Mouse (Mus musculus) ZHBTc4 (cell line): ENCODE data around the gene Cox4i1.
A peak's percentile ranks its signal among the peaks of the same experiment; 100 is the strongest.

Experiments
- DNase-seq: peaks from one replicate; pipeline ENCODE4 v3.0.0-alpha.2; 2011; ENCODE audit warnings: low read depth, low spot score

Cox4i1 gene

DNA sequence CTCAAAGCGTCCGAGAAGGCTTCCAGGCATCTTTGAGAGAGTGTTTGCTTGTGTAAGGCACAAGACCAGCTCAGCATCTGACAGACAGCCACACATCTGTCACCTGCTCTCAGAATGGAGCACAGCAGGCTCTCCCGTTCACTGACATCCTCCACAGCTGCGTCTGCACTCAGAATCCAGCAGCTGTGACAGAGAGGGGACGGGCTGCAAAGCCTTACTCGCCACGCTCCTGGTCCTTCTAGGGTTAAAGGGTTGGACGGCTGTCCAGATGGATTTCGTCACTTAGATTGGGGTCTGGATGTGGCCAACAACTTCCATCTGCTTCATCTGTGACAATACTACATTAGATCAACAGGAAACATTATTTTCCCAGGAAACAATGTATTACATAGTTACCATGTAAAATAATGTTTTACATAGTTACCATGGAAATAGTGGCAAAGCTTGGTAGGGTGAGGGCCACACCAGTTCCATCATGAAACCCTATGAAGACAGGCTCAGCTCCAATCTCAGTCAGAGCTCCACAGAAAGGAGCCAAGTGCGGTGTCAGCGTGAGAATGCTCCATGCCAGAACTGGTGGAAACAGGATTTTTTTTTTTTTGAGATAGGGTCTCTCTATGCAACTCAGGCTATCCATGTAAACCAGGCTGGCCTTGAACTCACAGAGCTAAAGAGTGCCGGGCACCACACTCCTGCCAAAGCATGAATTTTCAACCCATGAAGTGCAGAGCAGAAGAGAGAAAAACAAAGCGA is 28.6 kb downstream of the Cox4i1 start:
- no peak for DNase-seq

DNA sequence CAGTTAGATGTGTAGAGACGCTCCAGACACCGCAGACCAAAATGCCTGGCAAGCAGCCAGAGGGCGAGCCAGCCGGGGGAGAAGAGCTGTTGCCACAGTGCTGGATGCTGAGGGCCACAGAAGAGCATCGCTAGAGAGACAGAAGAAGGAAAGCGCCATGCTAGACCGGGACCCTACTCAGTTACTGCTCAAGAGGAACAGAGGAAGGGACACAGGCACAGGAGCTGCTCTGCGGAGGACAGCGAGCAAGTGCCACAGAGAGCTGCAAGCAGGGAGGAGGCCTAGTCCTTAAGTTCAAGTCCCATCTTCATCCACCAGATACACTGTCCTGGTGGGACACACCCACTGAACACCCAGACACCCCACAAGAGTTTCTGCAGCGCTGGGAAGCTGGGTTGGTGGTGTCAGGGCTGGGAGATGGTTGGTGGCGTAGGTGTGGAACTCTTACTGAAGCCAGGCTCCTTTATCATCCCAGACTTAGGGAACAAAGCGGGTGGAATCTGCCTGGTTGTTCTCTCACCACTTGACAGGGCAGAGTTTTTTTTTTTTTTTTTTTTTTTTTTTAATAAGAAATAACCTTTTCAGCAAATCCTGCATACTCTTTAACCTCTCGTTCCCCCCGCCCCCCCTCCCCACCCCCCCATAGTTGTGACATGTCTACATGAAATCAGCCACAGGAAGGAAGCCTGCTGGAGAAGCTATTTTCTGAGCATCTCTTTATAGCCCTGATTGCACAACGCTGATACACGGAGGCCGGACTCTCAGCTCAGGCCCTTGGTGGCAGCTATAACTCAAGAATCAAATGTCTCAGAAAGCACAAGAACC is 29.3 kb downstream of the Cox4i1 start:
- no peak for DNase-seq

DNA sequence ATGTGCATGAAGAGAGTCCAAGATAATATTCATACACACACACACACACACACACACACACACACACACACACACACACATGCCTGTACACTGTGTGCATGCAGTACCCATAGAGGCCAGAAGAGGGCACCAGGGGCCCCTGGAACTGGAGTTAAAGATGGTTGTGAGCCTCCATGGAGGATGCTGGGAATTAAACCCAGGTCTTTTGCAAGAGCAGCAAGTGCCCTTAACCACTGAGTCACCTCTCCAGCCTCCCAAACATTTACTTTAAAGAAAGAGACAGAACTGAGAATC is 29.9 kb downstream of the Cox4i1 start:
- peak; percentile 68 for DNase-seq

DNA sequence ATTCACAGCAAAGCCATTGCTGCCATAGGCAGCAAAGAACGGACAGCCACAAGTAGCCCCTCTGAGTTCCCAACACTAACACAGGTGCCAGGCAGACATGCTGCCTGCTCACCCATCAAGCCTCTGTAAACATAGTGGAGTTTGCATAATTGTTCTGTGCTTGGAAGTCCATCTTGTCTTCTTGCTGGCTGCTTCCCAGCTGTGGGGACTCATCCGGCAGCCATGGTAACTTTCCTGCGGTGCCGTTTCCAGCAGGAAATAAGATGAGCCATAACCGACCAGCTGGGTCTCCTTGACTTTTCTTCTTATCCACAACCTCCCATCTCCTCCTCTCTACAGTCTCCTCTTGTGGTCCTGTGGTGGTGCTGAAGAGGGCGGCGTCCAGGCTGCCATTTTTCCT is 30.4 kb downstream of the Cox4i1 start:
- no peak for DNase-seq

DNA sequence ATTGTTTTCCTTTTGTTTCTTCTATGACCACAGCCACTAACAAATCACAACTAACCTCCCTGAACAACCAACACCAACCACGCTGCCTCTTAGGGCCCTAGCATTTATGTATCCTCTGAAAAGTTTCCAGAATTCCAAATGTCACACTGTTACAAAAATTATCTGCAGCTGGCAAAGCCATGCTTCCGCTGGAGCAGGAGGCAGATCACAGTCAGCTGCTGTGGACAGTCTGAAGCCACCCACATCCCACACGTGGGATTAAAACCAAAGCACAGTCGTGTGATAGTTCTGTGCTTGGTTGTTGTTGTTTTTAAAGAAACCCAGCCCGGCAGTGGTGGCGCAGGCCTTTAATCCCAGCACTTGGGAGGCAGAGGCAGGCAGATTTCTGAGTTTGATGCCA is 31.1 kb downstream of the Cox4i1 start:
- no peak for DNase-seq

DNA sequence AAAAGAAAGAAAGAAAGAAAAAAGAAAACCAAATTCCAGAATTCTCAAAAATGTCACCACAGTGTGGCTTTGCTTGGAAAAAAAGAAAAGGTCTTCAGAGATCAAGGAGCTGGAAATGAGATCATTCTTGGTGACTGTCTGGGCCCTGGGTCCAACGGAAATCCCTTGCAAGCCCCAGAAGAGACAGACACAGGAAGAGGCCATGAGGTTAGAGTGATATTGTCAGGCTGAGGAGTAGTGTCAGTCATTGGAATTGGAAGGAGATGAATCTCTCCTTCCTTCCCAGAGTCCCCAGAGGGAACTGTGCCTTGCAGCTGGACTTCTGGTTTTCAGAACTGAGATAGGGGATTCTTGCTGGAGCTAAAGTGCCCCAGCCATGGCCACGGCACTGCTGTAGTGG is 31.5 kb downstream of the Cox4i1 start:
- DNase-seq: no peak

DNA sequence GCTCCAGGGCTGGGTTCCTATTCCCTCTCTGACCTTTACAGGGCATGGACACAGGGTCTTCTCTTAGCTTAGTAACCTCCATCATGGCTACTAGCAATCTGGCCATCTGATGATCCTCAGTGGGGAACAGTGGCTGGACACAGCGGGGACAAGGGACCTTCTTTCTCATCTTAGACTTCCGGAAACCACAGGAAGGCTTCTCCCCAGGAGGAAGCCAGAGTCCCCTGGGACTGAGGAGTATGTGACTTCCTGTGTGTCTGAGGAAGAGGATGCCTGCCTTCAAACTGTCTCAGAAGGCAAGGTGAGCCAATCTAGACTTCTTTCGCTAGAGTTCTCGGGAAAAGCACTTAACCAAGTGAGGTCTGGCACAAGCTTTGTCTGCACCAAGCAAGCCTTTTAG is 32.0 kb downstream of the Cox4i1 start:
- DNase-seq: no peak

DNA sequence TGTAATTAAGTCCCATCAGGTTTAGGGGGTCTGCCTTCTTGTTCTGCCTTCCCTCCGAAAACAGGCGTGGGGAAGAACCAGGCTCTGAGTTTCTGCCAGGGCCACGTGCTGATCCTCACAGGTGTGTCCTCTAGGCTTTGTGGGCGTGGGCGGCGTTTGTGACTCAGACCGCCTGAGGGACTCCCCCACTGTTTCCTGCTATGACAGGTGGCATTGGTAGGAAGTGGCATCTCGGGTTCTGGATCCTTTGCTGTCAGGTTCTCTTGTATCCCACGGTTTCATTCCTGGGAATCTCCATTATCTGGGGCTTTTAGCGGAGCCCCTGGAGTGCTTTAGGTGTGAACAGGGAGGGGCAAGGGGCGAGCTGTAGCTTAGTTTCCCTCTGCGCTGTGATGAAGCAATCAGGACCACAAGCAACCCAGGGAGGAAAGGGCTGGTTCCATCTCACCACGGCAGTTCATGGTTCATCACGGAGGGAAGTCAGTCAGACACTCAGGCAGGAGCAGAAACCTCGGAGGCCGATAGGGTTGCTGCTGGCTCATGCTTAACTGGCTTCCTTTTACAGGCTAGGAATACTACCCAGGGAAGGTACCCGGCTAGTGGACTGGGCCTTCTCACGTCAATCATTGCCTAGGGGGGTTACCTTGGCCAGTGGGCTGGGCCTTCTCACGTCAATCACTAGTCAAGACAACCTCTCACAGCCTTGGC is 33.9 kb downstream of the Cox4i1 start:
- no peak for DNase-seq

DNA sequence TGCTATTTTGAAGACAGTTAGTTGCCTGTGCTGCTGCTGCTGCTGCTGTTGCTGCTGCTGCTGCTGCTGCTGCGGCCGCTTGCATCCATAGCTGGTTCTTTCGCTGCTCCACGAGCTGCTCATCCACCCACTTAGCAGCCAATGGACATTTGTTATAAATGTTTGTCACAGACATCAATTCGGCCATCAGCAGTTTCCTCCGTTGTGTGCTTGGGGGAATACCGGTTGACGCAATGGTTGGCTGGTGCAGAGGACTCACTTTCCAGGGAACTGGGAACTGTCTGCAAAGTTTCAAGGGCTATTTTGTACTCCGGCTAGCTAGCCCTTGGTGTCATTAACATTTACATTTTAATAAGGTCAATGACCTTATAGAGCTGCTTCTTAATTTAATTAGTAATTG is 36.2 kb downstream of the Cox4i1 start:
- DNase-seq: no peak

DNA sequence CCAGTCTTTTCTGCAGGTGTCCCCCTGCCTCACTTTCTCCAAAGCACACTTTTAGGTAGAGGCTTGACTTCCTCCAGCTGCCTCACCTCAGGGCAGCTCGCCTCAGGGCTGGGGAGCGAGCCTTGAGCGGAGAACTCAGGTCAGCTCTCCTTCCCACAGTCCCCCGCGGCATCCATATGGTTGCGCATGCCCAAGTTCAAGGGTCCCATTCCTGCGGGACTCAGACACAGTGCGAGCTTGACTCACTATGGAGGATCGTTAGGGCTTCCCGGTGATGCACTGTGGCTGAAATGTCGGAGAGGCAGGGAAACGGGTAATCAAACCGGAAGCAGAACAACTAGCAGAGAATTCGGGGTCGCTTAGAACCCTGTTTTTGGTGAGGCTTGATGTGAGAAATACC is 37.1 kb downstream of the Cox4i1 start:
- DNase-seq: peak; percentile 44

DNA sequence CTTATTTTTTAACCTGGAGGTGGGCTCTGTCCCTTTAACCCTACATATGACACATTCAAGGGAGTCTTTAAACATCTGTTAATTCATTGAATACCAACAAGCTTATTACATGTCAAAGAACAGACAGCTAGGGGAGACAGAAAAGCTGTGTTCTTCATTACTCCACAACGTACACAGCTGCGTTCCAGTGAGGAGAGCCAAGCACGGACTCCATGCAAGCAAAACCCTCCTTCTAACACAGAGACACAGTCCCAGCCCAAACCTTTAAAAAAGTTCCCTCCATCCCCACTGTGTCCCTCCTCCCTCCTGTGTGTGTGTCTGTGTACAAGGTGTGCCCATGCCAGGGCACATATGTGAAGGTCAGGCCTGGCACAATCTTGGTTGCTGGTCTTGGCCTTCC is 38.2 kb downstream of the Cox4i1 start:
- no peak for DNase-seq

DNA sequence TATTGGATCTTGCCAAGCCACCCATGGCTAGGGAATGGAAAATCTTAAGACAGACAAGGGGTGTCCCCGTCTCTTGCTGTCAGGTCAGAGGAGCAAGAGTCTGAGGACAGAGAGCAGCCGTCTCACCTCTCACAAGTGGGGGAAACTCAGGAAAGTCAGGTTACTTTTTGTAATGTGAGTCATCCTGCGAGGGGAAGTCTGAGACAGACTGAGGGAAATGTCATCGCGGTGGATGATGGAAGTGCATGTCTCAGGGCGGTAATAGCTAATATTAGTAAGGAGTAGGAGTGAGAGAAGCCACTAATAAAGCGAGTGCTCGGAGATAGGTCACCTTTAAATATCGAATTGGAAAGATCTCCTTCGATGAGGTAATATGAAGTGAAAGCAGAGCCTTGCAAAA is 41.2 kb downstream of the Cox4i1 start:
- no peak for DNase-seq

DNA sequence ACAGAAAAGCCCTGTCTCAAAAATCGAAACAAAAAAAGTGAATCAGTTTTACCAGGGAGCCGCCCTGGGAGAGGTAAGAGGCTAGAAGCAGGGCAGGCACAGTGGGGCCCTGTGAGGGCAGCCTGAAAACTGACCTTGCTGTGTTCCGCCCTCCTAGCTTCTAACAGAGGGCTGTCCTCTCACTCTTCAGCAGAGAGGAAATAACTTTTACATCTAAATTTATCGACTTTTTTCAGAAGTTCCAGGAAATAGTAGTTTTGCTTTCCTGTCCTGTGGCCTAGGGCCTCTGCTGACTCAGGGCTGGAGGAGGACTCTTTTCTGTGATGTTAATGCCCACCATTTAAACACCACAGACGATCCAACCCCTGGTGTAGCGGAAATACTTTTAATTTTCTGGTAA is 47.2 kb downstream of the Cox4i1 start:
- DNase-seq: no peak

DNA sequence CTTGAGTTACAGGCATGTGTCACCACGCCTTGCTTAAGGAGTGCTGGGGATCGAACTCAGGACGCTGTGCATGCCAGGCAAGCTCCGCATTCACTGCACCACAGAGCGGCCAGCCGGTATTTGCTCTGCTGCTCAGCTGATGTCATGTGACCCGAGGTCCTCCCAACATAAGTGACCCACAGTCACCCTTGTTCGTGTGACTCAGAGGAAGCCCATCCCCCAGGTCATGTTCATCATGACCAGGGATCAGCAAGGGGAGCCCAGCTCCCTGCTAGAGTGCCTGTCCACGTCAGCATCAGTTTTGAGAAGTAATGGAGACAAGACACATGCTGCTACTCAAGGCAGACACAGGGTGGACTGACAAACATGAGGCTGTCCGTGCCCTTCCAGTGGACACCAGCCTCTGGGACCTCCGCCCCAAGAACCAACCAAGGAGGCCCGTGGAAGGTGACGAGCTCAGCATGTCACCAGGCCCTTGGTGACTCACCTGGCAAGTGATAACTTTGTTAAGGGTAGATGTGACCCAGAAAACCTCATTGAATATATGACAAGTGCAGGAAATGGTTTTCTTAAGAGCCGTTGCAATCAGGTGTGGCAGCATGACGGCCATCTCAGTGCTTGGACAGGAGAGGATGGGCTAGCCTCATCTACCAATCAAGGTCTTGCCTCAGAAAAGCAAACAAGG is 48.1 kb downstream of the Cox4i1 start:
- no peak for DNase-seq

DNA sequence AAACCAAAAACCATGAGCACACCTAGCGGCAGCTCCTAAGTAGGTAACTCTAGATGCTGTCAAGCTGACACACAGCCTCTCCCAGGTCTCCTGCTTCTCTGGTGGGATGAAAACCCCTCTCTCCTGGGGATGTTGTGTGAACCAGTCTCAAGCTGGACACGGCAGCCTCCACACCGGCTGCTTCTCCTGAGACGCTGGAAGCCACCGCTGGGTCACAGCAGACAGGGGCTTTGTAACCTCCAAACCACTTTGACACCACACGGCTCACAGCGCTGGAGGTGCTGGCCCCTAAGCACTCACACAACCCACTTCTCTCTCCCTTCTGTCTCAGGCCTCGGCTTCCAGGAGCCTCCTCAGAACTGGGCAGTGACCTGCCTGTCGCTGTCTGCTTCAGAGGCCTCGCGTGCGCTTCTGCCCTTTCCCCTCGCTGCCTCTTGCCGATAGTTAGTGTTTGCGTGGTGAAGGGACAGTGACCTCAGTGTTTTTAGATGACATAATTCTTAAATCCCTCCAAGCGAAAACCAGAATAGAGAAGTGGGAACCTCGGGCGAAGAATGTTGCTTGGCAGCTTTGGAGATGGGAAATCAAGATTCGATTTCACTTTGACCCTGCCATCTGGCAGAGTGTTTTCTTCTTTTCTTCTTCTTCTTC is 51.7 kb downstream of the Cox4i1 start:
- DNase-seq: no peak

DNA sequence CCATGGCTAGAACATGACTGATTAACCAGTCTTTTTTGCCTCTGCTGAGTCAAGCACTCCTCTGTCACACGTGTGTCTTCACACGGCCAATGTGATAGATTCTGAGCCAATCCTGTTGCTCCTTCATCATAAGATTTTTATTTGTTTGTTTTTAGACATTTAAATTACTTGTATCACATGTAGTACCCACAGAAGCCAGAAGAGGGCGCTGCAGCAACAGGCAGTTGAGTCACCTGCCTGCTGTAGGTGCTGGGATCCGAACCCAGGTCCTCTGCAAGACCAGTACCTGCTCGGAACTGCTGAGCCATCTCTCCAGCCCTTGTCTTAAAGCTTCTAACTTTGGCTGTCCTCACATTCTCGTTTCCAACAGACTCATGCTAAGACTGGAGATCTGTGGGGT is 55.0 kb downstream of the Cox4i1 start:
- peak; percentile 64 for DNase-seq
